Mouse (Mus musculus): ENCODE measurements at regions not wholly inside any gene's neighbourhood (a gene's known extent, or its start where the extent isn't known, plus 50 kb on each side); places are given as distances from the start of the nearest gene placed in this dataset.
A peak's percentile ranks its signal among the peaks of the same experiment; 100 is the strongest.

GRCm38 (mm10) chr8:26608001-26608400, 369.1 kb upstream of the Zfp703 start:
- H3K27ac ChIP-seq (ENCODE audit: low read depth, low read length) = no peak overlapping the region
- no peak overlapping the region for H3K9ac ChIP-seq (ENCODE audit: low read length)
- H3K9me3 ChIP-seq (ENCODE audit: control insufficient read depth, low read length) = no peaks in the 10 kb centered on the region; the same call in 1 of the 2 replicates
- DNase-seq (ENCODE audit: low spot score, missing footprints) = no peak
- no peak overlapping the region for H3K4me2 ChIP-seq
- H3K4me1 ChIP-seq (ENCODE audit: control insufficient read depth, insufficient read depth, low read length) = no peaks in the 10 kb centered on the region
- H3K4me3 ChIP-seq (ENCODE audit: low read depth, low read length) = no peak overlapping the region
- ATAC-seq (ENCODE audit: low FRiP score) = no peak
- H3K27me3 ChIP-seq (ENCODE audit: control insufficient read depth, insufficient read depth, low read length) = no peaks in the 10 kb centered on the region
- no peaks in the 10 kb centered on the region for H3K36me3 ChIP-seq (ENCODE audit: control insufficient read depth, insufficient read depth, low read length)
- WGBS = 85% methylated on average over 1 of the region's 1 CpGs

DNA sequence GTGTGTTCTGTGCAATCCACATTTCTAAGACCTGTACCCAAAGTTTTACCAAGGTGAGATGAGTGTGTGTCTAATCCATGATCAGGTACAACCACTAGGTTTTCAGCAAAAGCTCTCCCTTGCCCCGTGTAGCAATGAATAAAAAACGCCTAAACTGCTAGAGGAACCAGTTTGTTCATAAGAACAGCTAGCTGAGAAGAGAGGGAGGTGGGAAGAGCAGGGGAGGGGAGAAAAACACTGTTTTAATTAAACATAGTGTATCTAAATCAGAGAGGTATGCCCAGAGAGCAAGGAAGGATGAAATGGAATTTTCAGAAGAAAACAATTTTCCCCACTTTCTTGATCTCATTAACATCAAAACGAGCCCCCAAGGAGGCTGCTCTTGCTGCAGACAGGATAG, 368.5 kb upstream of the Zfp703 start:
- WGBS = 64% methylated on average over 3 of the region's 3 CpGs

DNA sequence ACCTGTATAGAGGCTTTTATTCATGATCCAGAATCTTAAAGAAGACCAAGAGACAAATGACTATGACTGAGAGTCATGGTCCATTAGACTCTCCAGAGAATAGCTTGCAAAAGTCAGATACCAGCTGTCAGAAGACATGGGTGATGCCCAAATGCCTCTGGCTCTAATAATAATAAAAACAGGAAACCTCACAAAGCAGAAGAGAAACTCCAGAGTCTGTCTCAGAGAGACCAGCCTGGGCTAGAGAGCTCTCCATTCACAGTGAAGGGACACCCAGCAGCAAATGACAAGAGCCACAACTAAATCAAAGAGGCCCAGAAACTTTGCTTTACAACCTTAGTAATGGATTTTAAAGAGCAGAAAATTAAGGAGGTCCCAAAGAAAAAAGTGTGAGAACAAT, 365.0 kb upstream of the Zfp703 start:
- no peak overlapping the region for H3K9ac ChIP-seq (ENCODE audit: low read length)
- H3K36me3 ChIP-seq (ENCODE audit: control insufficient read depth, insufficient read depth, low read length) = no peaks in the 10 kb centered on the region
- DNase-seq (ENCODE audit: low spot score, missing footprints) = no peak
- no peak overlapping the region for H3K4me3 ChIP-seq (ENCODE audit: low read depth, low read length)
- H3K27me3 ChIP-seq (ENCODE audit: control insufficient read depth, insufficient read depth, low read length) = no peaks in the 10 kb centered on the region
- ATAC-seq (ENCODE audit: low FRiP score) = no peak
- no peaks in the 10 kb centered on the region for H3K4me1 ChIP-seq (ENCODE audit: control insufficient read depth, insufficient read depth, low read length)
- no peaks in the 10 kb centered on the region; the same call in 1 of the 2 replicates for H3K9me3 ChIP-seq (ENCODE audit: control insufficient read depth, low read length)
- H3K4me2 ChIP-seq = no peak overlapping the region
- no peak overlapping the region for H3K27ac ChIP-seq (ENCODE audit: low read depth, low read length)

More for the DNA sequence above, 368.5 kb upstream of the Zfp703 start:
- Histone ChIP-seq H3K36me3 (ENCODE audit: control insufficient read depth, insufficient read depth, low read length) (no peaks in the 10 kb centered on the region), H3K4me3 (ENCODE audit: low read depth, low read length) (no peak overlapping the region), H3K27me3 (ENCODE audit: control insufficient read depth, insufficient read depth, low read length) (no peaks in the 10 kb centered on the region), H3K4me2 (no peak overlapping the region), H3K27ac (ENCODE audit: low read depth, low read length) (no peak overlapping the region), H3K9me3 (ENCODE audit: control insufficient read depth, low read length) (no peaks in the 10 kb centered on the region; the same call in 1 of the 2 replicates), H3K9ac (ENCODE audit: low read length) (no peak overlapping the region), H3K4me1 (ENCODE audit: control insufficient read depth, insufficient read depth, low read length) (no peaks in the 10 kb centered on the region)
- ATAC-seq (ENCODE audit: low FRiP score) (no peak), DNase-seq (ENCODE audit: low spot score, missing footprints) (no peak)

DNA sequence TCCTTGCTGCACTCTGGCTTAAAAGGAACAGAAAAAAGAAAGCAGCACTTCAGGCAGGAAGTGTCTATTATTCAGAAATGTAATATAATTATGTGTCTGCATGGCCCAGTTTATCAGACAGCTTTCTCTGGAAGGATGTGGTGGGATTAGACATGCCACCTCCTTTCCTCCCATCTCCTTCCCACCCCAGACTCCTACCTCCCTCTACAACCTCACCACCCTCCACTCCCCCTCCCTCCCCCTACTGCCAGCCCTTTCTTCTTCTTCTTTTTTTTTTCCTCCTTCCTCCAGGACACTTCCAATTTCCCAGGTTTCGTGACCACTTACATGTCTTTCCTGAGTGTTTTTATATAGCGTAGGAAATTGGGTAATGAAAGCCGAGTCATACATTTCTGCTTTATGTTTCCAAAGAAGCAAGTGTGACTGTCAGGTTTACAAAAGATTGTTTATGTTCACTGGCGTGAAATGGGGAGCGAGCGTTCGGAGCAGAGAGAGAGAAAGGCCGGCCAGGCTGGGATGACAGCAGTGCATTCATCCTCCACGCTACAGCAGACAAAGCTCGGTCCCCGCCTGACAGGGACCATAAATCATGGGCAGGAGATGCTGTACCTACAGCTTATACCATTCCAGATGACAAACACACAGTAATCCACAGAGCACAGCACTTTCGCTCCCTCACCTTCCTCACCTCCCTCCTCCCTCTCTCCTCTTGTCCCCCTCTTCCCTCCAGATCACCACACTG, 354.6 kb upstream of the Zfp703 start:
- Histone ChIP-seq H3K4me1 (ENCODE audit: control insufficient read depth, insufficient read depth, low read length) (peaks cover 7% of the 10 kb centered on the region), H3K36me3 (ENCODE audit: control insufficient read depth, insufficient read depth, low read length) (no peaks in the 10 kb centered on the region), H3K4me2 (peak overlapping the region; percentile 32), H3K27ac (ENCODE audit: low read depth, low read length) (no peak overlapping the region), H3K9ac (ENCODE audit: low read length) (peak overlapping the region; percentile 41), H3K27me3 (ENCODE audit: control insufficient read depth, insufficient read depth, low read length) (no peaks in the 10 kb centered on the region), H3K4me3 (ENCODE audit: low read depth, low read length) (no peak overlapping the region), H3K9me3 (ENCODE audit: control insufficient read depth, low read length) (no peaks in the 10 kb centered on the region)
- DNase-seq (ENCODE audit: low spot score, missing footprints) (no peak), ATAC-seq (ENCODE audit: low FRiP score) (peak; percentile 67; the same call in 1 of the 2 replicates)
- 19% methylated on average over 12 of the region's 12 CpGs for WGBS

- ATAC-seq (ENCODE audit: low FRiP score) = no peak
Observed at GRCm38 (mm10) chr8:26626186-26626585, 350.9 kb upstream of the Zfp703 start.

GRCm38 (mm10) chr8:26626651-26627077, 350.5 kb upstream of the Zfp703 start:
- Histone ChIP-seq H3K27me3 (ENCODE audit: control insufficient read depth, insufficient read depth, low read length) (no peaks in the 10 kb centered on the region), H3K4me2 (no peak overlapping the region), H3K4me1 (ENCODE audit: control insufficient read depth, insufficient read depth, low read length) (peaks cover 5% of the 10 kb centered on the region), H3K9me3 (ENCODE audit: control insufficient read depth, low read length) (no peaks in the 10 kb centered on the region), H3K36me3 (ENCODE audit: control insufficient read depth, insufficient read depth, low read length) (no peaks in the 10 kb centered on the region), H3K4me3 (ENCODE audit: low read depth, low read length) (no peak overlapping the region), H3K27ac (ENCODE audit: low read depth, low read length) (no peak overlapping the region), H3K9ac (ENCODE audit: low read length) (no peak overlapping the region)
- 82% methylated on average over 17 of the region's 17 CpGs for WGBS
- DNase-seq (ENCODE audit: low spot score, missing footprints) (no peak), ATAC-seq (ENCODE audit: low FRiP score) (no peak)

More at GRCm38 (mm10) chr8:26626186-26626585, 350.9 kb upstream of the Zfp703 start:
- Histone ChIP-seq H3K4me2 (no peak overlapping the region), H3K4me3 (ENCODE audit: low read depth, low read length) (no peak overlapping the region), H3K36me3 (ENCODE audit: control insufficient read depth, insufficient read depth, low read length) (no peaks in the 10 kb centered on the region), H3K27me3 (ENCODE audit: control insufficient read depth, insufficient read depth, low read length) (no peaks in the 10 kb centered on the region), H3K9me3 (ENCODE audit: control insufficient read depth, low read length) (no peaks in the 10 kb centered on the region), H3K4me1 (ENCODE audit: control insufficient read depth, insufficient read depth, low read length) (peaks cover 7% of the 10 kb centered on the region), H3K9ac (ENCODE audit: low read length) (no peak overlapping the region), H3K27ac (ENCODE audit: low read depth, low read length) (no peak overlapping the region)
- 88% methylated on average over 14 of the region's 14 CpGs for WGBS
- no peak for DNase-seq (ENCODE audit: low spot score, missing footprints)

GRCm38 (mm10) chr8:26627191-26627891, 349.8 kb upstream of the Zfp703 start:
- Histone ChIP-seq H3K9me3 (ENCODE audit: control insufficient read depth, low read length) (no peaks in the 10 kb centered on the region), H3K4me1 (ENCODE audit: control insufficient read depth, insufficient read depth, low read length) (no peaks in the 10 kb centered on the region; the same call in none of the 2 replicates), H3K27ac (ENCODE audit: low read depth, low read length) (no peak overlapping the region), H3K27me3 (ENCODE audit: control insufficient read depth, insufficient read depth, low read length) (no peaks in the 10 kb centered on the region), H3K4me2 (no peak overlapping the region), H3K36me3 (ENCODE audit: control insufficient read depth, insufficient read depth, low read length) (no peaks in the 10 kb centered on the region), H3K9ac (ENCODE audit: low read length) (no peak overlapping the region), H3K4me3 (ENCODE audit: low read depth, low read length) (no peak overlapping the region)
- WGBS = 83% methylated on average over 17 of the region's 18 CpGs
- DNase-seq (ENCODE audit: low spot score, missing footprints) = no peak
- ATAC-seq (ENCODE audit: low FRiP score) = no peak

GRCm38 (mm10) chr8:26630544-26630943, 346.6 kb upstream of the Zfp703 start:
- Histone ChIP-seq H3K4me2 (no peak overlapping the region), H3K9me3 (ENCODE audit: control insufficient read depth, low read length) (no peaks in the 10 kb centered on the region), H3K27ac (ENCODE audit: low read depth, low read length) (no peak overlapping the region), H3K4me1 (ENCODE audit: control insufficient read depth, insufficient read depth, low read length) (no peaks in the 10 kb centered on the region), H3K27me3 (ENCODE audit: control insufficient read depth, insufficient read depth, low read length) (no peaks in the 10 kb centered on the region), H3K4me3 (ENCODE audit: low read depth, low read length) (no peak overlapping the region), H3K36me3 (ENCODE audit: control insufficient read depth, insufficient read depth, low read length) (no peaks in the 10 kb centered on the region), H3K9ac (ENCODE audit: low read length) (no peak overlapping the region)
- 87% methylated on average over 2 of the region's 2 CpGs for WGBS
- DNase-seq (ENCODE audit: low spot score, missing footprints) (no peak), ATAC-seq (ENCODE audit: low FRiP score) (no peak)

DNA sequence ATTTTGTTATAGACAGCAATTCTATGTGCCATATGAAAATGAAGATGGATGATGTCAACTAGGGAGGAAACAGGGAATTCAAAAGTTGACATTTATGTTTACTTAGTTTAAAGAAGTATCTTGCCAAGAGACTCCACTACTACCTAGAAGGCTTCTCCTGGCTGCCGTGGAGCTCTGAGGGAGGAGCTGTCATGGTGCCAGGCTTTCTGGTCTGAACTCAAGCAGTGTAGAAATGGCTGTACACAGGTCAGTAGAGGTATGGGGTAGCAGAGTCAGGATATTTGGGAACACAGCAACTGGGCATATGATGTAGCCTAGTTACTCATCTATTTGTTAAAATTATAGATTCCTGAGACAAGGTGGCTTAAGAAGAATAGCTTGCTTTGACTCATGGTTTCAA, 341.4 kb upstream of the Zfp703 start:
- H3K4me1 ChIP-seq (ENCODE audit: control insufficient read depth, insufficient read depth, low read length) = no peaks in the 10 kb centered on the region
- no peak overlapping the region for H3K4me3 ChIP-seq (ENCODE audit: low read depth, low read length)
- H3K36me3 ChIP-seq (ENCODE audit: control insufficient read depth, insufficient read depth, low read length) = no peaks in the 10 kb centered on the region
- ATAC-seq (ENCODE audit: low FRiP score) (no peak), DNase-seq (ENCODE audit: low spot score, missing footprints) (no peak)
- H3K27me3 ChIP-seq (ENCODE audit: control insufficient read depth, insufficient read depth, low read length) = no peaks in the 10 kb centered on the region
- H3K27ac ChIP-seq (ENCODE audit: low read depth, low read length) = no peak overlapping the region
- H3K9me3 ChIP-seq (ENCODE audit: control insufficient read depth, low read length) = no peaks in the 10 kb centered on the region
- no peak overlapping the region for H3K4me2 ChIP-seq
- no peak overlapping the region for H3K9ac ChIP-seq (ENCODE audit: low read length)
- WGBS = 92% methylated on average over 1 of the region's 1 CpGs

Measured in midbrain, embryonic 11.5 days (tissue).